Mouse (Mus musculus): Measurements from ENCODE around the gene Grik3.

GRCm38 (mm10) chr4:125490661-125491504 lies at the start of gene Grik3:
- no peak for TF ChIP-seq POLR2A (IDR thresholded peaks at IDR 0.05; ENCODE audit: extremely low read depth, insufficient read depth, low read length)
- TF ChIP-seq CTCF (IDR thresholded peaks at IDR 0.05; ENCODE audit: extremely low read depth, insufficient read depth, low read length), result no peak

Data from cortical plate, adult 2 months (tissue).